Mouse (Mus musculus): ENCODE data around the gene Olfr149. TPM values are rescaled to one million over a fixed set of nuclear protein-coding genes. Genes with fewer than 3 reads are reported as not detected.

The Olfr149 gene
- polyA plus RNA-seq (2014; fragmentation: Illumina TruSeq; extraction: RNeasy Lipid Tissue Mini Kit (QIAGEN cat#74804); ENCODE audit: low read depth, low replicate concordance) = not detected

DNA sequence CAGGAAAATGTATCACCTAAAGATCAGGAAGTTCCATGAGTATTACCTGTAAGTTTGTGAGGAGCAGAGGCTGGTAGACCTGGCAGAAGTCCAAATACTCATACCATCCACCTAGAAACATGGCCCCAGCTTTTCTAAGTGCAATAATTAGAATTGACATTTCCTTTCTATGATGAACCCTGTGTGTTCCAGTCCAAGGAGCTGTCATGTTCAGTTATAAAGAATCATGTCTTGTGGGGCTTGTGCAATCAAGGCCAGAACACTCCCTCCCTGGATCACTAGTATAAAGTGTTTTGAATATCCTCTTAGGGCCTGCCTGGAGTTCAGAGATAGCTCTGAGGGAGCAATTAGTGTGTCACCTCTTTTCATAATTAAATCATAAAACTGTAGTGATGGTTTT, at the start of gene Olfr149:
Olfr149 (minus strand) TSS at position 101 of the 400 bp plus-strand sequence.

DNA sequence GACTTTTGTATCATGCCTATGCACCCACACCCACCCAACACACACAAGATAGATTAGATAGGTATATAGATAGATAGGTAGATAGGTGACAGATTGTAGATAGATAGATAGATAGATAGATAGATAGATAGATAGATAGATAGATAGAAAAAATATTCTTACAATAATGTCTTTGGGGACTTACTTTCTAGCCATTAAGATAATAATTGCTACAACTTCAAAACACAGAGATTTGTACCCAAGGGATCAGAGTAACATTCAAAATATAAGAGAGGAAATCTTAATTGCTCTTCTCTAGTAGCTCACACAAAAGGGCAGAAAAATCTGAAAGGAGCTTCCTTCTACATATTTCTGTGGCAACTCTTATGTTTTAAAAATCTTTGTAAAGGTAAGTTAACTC, 39.0 kb upstream of the Olfr149 start, which contains the start of gene Olfr967:
Olfr967 (plus strand) TSS at position 301 of the 400 bp plus-strand sequence.

DNA sequence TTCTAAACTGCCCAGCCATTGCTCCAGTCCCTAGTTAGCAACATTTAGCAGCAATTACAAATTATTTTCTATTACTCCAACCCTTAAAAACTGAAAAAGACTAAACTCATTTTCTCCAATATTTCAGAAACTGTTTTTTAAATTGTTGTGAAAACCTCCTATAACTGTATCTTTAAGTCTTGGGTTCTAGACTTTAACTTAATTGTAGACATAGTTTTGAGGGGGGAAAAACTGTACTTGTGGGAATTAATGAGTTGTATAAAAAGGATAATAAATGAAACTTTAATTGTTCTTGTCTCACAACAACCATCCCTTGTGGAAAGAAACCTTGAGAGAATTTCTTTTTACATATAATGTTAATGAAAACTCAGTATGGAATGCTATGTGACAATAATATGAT, 23.8 kb upstream of the Olfr149 start, which contains the start of gene Olfr150:
Olfr150 (plus strand) TSS at position 301 of the 400 bp plus-strand sequence.

DNA sequence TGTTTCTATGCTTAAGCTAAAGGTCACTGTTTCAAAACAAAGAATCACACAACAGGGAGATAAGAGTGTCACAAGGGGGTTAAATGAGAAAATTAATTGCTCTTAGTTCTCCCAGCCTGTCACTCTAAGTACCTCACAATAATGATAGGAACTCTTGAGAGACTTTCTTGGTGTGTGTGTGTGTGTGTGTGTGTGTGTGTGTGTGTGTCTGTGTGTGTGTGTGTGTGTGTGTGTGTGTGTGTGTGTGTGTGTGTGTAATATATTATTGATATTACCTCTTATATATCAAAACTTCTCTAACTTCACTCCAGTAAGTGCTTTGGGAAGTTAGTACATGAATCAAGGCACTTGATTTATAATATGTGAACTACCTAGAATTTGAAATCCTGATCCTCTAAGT, 4.1 kb upstream of the Olfr149 start, which contains the start of gene Olfr965:
Olfr965 (plus strand) TSS at position 301 of the 400 bp plus-strand sequence.

DNA sequence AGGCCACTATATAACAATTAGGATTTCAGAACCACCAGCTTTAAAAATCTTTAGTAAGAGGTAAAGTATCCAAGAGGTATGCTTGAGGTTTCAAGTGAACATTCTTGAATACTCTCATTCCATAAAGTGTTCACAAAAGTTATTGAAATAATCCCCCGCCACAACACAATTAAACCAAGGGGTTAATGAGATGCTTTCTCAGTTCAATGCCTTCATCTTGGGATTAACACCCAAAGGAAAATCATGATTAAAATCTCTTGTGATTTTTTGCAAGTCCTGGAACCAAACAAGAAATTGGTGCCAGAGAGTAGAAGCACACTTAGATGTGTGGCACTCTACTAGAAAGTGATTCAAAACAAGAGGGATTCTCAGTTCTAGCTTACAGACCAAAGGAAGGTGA, 40.0 kb downstream of the Olfr149 start, which contains the start of gene Olfr963:
Olfr963 (plus strand) TSS at position 301 of the 400 bp plus-strand sequence.

Other genes starting within 250 kb of the Olfr149 start
- gene Olfr955, start 235.2 kb downstream of the Olfr149 start, polyA plus RNA-seq (2014; fragmentation: Illumina TruSeq; extraction: RNeasy Lipid Tissue Mini Kit (QIAGEN cat#74804); ENCODE audit: low read depth, low replicate concordance) = not detected
- gene Olfr44, start 213.1 kb downstream of the Olfr149 start, polyA plus RNA-seq (2014; fragmentation: Illumina TruSeq; extraction: RNeasy Lipid Tissue Mini Kit (QIAGEN cat#74804); ENCODE audit: low read depth, low replicate concordance) = not detected
- gene Olfr957, start 191.3 kb downstream of the Olfr149 start, polyA plus RNA-seq (2014; fragmentation: Illumina TruSeq; extraction: RNeasy Lipid Tissue Mini Kit (QIAGEN cat#74804); ENCODE audit: low read depth, low replicate concordance) = not detected
- not detected for gene Olfr958, start 153.1 kb downstream of the Olfr149 start, polyA plus RNA-seq (2014; fragmentation: Illumina TruSeq; extraction: RNeasy Lipid Tissue Mini Kit (QIAGEN cat#74804); ENCODE audit: low read depth, low replicate concordance)
- not detected for gene Olfr959, start 131.5 kb downstream of the Olfr149 start, polyA plus RNA-seq (2014; fragmentation: Illumina TruSeq; extraction: RNeasy Lipid Tissue Mini Kit (QIAGEN cat#74804); ENCODE audit: low read depth, low replicate concordance)
- 0.19 TPM for gene AW551984, start 102.7 kb downstream of the Olfr149 start, polyA plus RNA-seq (2014; fragmentation: Illumina TruSeq; extraction: RNeasy Lipid Tissue Mini Kit (QIAGEN cat#74804); ENCODE audit: low read depth, low replicate concordance)
- gene Olfr148, start 96.5 kb downstream of the Olfr149 start, polyA plus RNA-seq (2014; fragmentation: Illumina TruSeq; extraction: RNeasy Lipid Tissue Mini Kit (QIAGEN cat#74804); ENCODE audit: low read depth, low replicate concordance) = not detected
- not detected for gene Olfr960, start 85.7 kb downstream of the Olfr149 start, polyA plus RNA-seq (2014; fragmentation: Illumina TruSeq; extraction: RNeasy Lipid Tissue Mini Kit (QIAGEN cat#74804); ENCODE audit: low read depth, low replicate concordance)
- not detected for gene Olfr961, start 62.0 kb downstream of the Olfr149 start, polyA plus RNA-seq (2014; fragmentation: Illumina TruSeq; extraction: RNeasy Lipid Tissue Mini Kit (QIAGEN cat#74804); ENCODE audit: low read depth, low replicate concordance)
- not detected for gene Olfr963, start 39.9 kb downstream of the Olfr149 start, polyA plus RNA-seq (2014; fragmentation: Illumina TruSeq; extraction: RNeasy Lipid Tissue Mini Kit (QIAGEN cat#74804); ENCODE audit: low read depth, low replicate concordance)
- not detected for gene Olfr965, start 4.2 kb upstream of the Olfr149 start, polyA plus RNA-seq (2014; fragmentation: Illumina TruSeq; extraction: RNeasy Lipid Tissue Mini Kit (QIAGEN cat#74804); ENCODE audit: low read depth, low replicate concordance)
- gene Olfr150, start 23.9 kb upstream of the Olfr149 start, polyA plus RNA-seq (2014; fragmentation: Illumina TruSeq; extraction: RNeasy Lipid Tissue Mini Kit (QIAGEN cat#74804); ENCODE audit: low read depth, low replicate concordance) = not detected
- gene Olfr967, start 39.1 kb upstream of the Olfr149 start, polyA plus RNA-seq (2014; fragmentation: Illumina TruSeq; extraction: RNeasy Lipid Tissue Mini Kit (QIAGEN cat#74804); ENCODE audit: low read depth, low replicate concordance) = not detected
- not detected for gene Olfr968, start 76.1 kb upstream of the Olfr149 start, polyA plus RNA-seq (2014; fragmentation: Illumina TruSeq; extraction: RNeasy Lipid Tissue Mini Kit (QIAGEN cat#74804); ENCODE audit: low read depth, low replicate concordance)
- gene Olfr969, start 83.8 kb upstream of the Olfr149 start, polyA plus RNA-seq (2014; fragmentation: Illumina TruSeq; extraction: RNeasy Lipid Tissue Mini Kit (QIAGEN cat#74804); ENCODE audit: low read depth, low replicate concordance) = not detected
- gene Olfr970, start 101.7 kb upstream of the Olfr149 start, polyA plus RNA-seq (2014; fragmentation: Illumina TruSeq; extraction: RNeasy Lipid Tissue Mini Kit (QIAGEN cat#74804); ENCODE audit: low read depth, low replicate concordance) = not detected
- gene Olfr971, start 129.8 kb upstream of the Olfr149 start, polyA plus RNA-seq (2014; fragmentation: Illumina TruSeq; extraction: RNeasy Lipid Tissue Mini Kit (QIAGEN cat#74804); ENCODE audit: low read depth, low replicate concordance) = not detected
- gene Olfr972, start 159.3 kb upstream of the Olfr149 start, polyA plus RNA-seq (2014; fragmentation: Illumina TruSeq; extraction: RNeasy Lipid Tissue Mini Kit (QIAGEN cat#74804); ENCODE audit: low read depth, low replicate concordance) = not detected
- not detected for gene Olfr229, start 200.2 kb upstream of the Olfr149 start, polyA plus RNA-seq (2014; fragmentation: Illumina TruSeq; extraction: RNeasy Lipid Tissue Mini Kit (QIAGEN cat#74804); ENCODE audit: low read depth, low replicate concordance)
- gene Olfr974, start 230.4 kb upstream of the Olfr149 start, polyA plus RNA-seq (2014; fragmentation: Illumina TruSeq; extraction: RNeasy Lipid Tissue Mini Kit (QIAGEN cat#74804); ENCODE audit: low read depth, low replicate concordance) = not detected
- gene Olfr975, start 244.9 kb upstream of the Olfr149 start, polyA plus RNA-seq (2014; fragmentation: Illumina TruSeq; extraction: RNeasy Lipid Tissue Mini Kit (QIAGEN cat#74804); ENCODE audit: low read depth, low replicate concordance) = not detected